Mouse (Mus musculus): ENCODE measurements around the gene Donson.

GRCm38 (mm10) chr16:91649781-91650180 lies 38.8 kb downstream of the Donson start:
- no peak for TF ChIP-seq CTCF (IDR thresholded peaks at IDR 0.05)
- no peak for TF ChIP-seq POLR2A (IDR thresholded peaks at IDR 0.05; ENCODE audit: insufficient read depth, low read depth, low read length)
